Mouse (Mus musculus) bone marrow macrophage, adult 2 months (primary cell): ENCODE data around the gene Gm43951. TPM values are rescaled to one million over a fixed set of nuclear protein-coding genes. Genes with fewer than 3 reads are reported as not detected.
A peak's percentile ranks its signal among the peaks of the same experiment; 100 is the strongest.

Source experiments
- H3K27ac ChIP-seq: 2 replicates; pipeline ENCODE4 v1.5.1; 2012; ENCODE audit warnings: low read depth, low read length; ENCODE audit not compliant: insufficient read depth
- H3K4me1 ChIP-seq: 2 replicates; pipeline ENCODE4 v1.6.1; 2012; ENCODE audit warnings: low read length; ENCODE audit not compliant: control insufficient read depth, insufficient read depth
- H3K4me3 ChIP-seq: 2 replicates; pipeline ENCODE4 v1.5.1; 2012; ENCODE audit warnings: mild to moderate bottlenecking, low read length, moderate library complexity; ENCODE audit not compliant: insufficient read depth
- CTCF ChIP-seq: IDR thresholded peaks from 2 replicates; pipeline ENCODE4 v1.5.1; 2012; ENCODE audit warnings: low read depth, mild to moderate bottlenecking, low read length, moderate library complexity
- POLR2A ChIP-seq: IDR thresholded peaks from 2 replicates; pipeline ENCODE4 v1.6.1; 2012; ENCODE audit warnings: mild to moderate bottlenecking, low read depth, low read length, borderline replicate concordance
- polyA plus RNA-seq: library from polyadenylated mRNA; stranded (reverse); fragments of >200 nt; gene quantifications from 2 replicates; pipeline ENCODE4 v1.2.4, GENCODE M21; 2012; ENCODE audit not compliant: missing spikeins, insufficient read depth, insufficient read length

Gene Gm43951
- polyA plus RNA-seq: 0.31 and 1.0 TPM in 2 replicates

DNA sequence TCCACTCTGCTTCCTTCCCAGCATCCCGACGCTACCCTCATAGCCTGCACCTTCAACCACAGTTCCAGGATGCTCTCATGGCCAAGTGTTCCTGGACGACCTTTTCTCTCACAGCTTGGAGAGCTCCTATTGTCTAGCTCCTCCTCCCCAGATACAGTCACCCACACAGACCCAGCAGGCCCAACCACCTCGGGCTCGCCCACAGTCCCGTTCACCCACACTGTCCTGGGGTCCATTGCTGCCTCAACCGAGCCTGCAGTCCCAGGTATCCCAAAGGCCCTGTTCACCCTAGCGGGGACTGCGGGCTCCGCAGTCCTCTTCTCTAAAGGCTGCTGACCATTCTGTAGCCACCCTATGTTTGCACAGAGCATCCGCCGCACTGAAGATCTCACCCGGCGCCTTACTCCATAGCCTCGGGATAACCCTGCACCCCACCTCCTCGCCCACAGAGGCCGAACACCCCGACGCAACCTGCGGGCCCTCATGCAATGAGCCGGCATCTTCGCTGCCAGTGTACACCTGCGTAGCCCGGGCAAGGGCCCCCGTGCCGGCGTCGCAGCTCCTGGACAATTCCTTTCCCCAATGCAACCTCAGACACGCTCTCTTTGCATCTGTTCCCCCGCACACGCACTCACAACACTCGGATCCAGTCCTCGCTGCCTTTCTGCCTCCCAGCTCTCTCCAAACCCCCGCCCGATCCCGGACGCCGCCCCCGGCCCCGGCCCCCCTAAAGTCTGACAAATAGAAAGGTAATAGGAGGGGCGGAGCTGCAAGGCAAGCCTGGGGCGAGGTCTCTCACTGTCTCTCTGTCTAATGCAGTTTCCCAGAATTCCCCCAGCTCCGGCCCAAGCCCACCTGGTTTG is at the start of gene Gm43951:
Gm43951 (minus strand) TSS at position 500 of the 863 bp plus-strand sequence.
- Histone ChIP-seq H3K4me1 (peaks cover 10% of the 10 kb centered on the region), H3K27ac (no peak within 1 kb of the TSS), H3K4me3 (peak within 1 kb of the TSS; percentile 92)
- TF ChIP-seq CTCF: no peak
- no peak for TF ChIP-seq POLR2A

DNA sequence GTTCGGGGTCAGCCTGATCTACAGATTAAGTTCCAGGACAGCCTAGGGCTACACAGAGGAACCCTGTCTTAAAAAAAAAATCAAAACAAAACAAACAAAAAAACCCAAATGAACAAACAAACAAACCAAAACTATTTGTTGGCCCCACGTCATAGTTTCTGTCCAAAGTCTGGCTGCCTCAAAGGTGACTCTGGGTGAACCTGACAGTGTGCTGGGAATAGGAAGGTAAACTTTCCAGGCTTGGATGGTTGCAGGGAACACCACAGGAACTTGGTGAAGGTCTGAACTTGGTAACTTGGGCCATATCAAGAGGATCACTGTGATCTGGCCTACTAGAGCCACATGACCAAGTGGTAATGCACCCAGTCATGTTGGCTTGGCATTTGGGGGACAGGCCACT is 49.8 kb upstream of the Gm43951 start:
- TF ChIP-seq CTCF: no peak
- TF ChIP-seq POLR2A: no peak
- Histone ChIP-seq H3K4me1 (peaks cover 9% of the 10 kb centered on the region), H3K4me3 (no peak overlapping the region), H3K27ac (no peak overlapping the region)

DNA sequence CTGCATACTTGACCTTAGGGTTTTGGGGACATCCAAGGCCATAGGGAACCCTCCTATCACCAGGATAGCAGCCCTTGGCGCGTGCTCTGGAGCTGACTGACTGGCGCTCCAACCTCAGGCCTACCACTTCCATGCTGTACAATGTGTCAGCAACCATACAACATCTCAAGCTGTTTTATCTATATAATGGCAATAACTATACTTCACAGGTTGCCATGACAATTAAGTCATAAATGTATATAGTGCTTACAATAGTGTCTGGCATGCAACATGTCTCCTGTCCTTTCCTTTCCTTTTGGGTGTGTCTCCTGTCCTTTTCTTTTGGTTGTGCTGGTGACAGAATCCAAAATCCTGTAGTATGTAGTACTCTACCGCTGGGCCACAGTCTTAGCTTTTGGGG is 49.0 kb upstream of the Gm43951 start:
- no peak overlapping the region for H3K27ac ChIP-seq
- TF ChIP-seq POLR2A: no peak
- TF ChIP-seq CTCF: no peak

DNA sequence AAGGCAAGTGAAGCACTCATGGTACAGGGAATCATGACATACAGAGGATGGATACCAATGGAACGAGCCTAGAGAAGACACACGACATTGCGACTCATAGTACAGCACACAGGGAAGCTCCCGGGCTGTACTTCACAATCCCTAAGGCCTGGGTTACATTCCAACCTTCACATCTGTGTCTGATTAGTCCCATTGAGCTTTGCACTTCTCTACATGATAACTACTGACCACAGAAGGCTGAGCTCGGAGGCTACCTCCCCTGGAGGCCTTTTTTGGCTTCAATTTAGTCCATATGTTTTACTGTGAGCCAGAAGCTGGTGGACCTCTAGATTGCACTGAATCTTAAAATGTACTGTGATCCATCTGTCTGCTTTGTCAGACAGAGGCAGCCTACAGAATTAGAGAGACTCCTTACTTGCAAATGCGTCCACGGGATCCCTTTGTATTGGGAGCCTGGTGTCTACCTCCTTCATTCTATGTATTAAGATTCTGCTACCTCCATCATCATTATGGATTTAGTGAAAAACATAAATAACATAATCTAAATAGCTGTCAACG is 38.6 kb upstream of the Gm43951 start:
- Histone ChIP-seq H3K4me1 (no peaks in the 10 kb centered on the region), H3K27ac (no peak overlapping the region), H3K4me3 (no peak overlapping the region)
- TF ChIP-seq POLR2A (no peak), CTCF (no peak)

More for the DNA sequence above, 49.0 kb upstream of the Gm43951 start:
- no peak overlapping the region for H3K4me3 ChIP-seq
- peaks cover 9% of the 10 kb centered on the region for H3K4me1 ChIP-seq

DNA sequence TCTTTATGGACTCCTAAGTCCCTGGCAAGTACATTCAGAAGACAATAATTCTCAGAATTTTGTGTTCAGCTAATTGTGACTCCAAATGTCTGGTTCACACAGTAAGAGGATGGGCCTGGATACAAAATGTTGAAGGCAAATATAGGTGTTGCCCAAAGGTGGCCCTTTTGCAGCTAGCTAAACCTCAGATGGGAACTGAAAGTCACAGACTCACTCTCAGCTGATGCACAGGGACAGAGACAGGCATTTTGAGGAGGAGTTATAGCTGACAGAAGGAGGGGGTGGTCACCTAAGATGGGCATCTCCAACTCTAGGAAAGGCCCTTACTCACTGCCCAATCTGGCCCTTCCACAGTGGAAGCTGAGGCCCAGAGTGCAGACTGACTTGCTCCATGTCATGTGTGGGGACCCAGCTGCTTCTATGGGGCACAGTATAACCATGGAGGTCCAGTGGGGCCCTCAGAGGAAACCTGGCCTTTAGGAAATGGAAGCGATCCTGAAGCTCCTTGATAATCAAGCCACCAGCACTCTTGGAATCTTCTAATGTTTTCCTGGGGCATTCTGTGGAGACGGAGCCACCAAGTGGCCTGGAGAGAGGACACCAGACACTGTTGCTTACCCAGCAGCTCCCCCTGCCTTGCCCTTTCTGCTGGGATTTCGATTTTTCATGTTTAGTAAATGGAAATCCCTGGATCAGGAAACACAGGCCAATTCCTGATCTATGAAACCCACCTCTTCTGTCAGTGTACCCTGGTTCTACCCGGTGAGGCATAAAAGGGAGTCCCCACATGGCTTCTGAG is 33.6 kb upstream of the Gm43951 start:
- TF ChIP-seq CTCF: no peak
- TF ChIP-seq POLR2A: no peak
- Histone ChIP-seq H3K27ac (no peak overlapping the region), H3K4me3 (no peak overlapping the region), H3K4me1 (no peaks in the 10 kb centered on the region)

DNA sequence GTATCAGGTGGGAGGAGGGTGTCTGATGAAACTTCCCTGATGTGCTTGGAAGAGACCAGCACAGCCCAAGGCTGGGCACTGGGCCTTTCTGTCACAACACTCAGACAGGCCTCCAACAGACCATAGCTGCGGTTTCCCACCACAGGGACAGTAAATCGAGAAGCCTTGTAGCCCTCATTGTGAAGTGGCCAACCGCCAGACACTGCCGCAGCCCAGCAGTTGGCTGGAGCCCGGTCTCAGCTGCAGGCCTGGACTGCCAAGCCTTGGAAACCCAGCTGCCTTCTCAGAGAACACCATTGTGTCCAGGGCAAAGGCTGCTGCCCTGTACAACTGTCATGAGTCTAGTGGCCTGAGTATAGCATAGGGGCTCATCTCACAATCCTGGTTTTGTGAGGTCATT is 27.4 kb upstream of the Gm43951 start:
- H3K4me3 ChIP-seq: no peak overlapping the region
- H3K27ac ChIP-seq: no peak overlapping the region
- no peaks in the 10 kb centered on the region for H3K4me1 ChIP-seq
- no peak for TF ChIP-seq POLR2A
- no peak for TF ChIP-seq CTCF

DNA sequence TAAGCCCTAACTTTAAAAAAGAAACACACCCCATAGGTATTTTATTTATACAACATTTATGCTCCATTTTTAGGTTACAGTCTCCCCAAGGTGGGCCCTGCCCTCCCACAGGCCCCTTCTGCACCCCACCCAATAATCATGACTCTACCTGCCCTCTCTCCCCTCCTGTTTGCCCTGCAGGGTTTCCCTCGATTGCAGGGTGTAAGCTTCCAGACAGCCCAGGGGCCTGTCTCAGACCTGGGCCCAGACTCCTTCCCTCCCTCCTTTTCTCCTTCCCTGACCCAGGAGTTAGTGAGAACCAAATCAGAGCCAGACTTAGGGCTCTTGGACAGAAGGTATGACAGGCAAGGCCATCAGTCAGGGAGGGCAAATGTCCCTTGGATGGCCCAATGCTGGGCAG is 26.4 kb upstream of the Gm43951 start:
- no peak for TF ChIP-seq POLR2A
- no peak for TF ChIP-seq CTCF
- H3K4me1 ChIP-seq: no peaks in the 10 kb centered on the region
- no peak overlapping the region for H3K27ac ChIP-seq

DNA sequence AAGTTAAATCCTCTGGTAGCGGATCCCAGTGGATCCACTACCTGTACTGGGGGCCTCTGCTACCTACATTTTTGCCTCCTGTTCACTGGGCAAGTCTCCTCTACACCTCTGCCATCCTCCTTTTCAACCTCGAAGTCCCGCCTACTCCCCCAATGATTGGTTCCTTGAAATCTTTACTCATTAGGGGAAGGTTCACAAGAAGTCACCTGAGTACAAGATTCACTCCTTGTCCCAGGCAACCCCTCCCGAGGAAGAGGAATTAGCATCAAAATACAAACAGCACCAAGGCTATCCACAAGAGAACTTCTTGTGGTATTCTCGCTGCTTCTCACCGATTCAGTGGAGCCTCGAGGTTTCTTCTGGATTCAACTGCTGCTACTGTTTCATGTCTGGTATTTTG is 25.4 kb upstream of the Gm43951 start:
- no peaks in the 10 kb centered on the region for H3K4me1 ChIP-seq
- H3K4me3 ChIP-seq: no peak overlapping the region
- H3K27ac ChIP-seq: no peak overlapping the region
- no peak for TF ChIP-seq CTCF
- TF ChIP-seq POLR2A: no peak

More for the DNA sequence above, 26.4 kb upstream of the Gm43951 start:
- no peak overlapping the region for H3K4me3 ChIP-seq

DNA sequence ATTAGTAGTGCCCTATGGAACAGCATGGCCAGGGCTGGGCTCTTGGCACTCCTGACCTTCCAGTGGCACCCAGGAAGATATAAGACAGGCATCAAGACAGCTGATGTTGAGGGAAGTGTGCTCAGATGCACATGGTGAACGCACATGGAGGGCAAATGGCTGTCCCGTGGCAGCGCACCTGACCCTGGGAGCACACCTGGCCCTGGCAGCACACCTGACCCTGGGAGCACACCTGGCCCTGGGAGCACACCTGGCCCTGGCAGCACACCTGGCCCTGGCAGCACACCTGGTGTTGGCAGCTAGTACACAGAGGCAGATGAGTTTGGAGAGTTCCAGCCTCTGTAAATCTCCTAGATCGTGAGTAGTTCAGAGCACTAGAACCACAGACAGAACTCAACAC is 21.9 kb upstream of the Gm43951 start:
- H3K4me3 ChIP-seq: no peak overlapping the region
- no peak overlapping the region for H3K27ac ChIP-seq
- TF ChIP-seq POLR2A: no peak
- no peak for TF ChIP-seq CTCF
- H3K4me1 ChIP-seq: no peaks in the 10 kb centered on the region

DNA sequence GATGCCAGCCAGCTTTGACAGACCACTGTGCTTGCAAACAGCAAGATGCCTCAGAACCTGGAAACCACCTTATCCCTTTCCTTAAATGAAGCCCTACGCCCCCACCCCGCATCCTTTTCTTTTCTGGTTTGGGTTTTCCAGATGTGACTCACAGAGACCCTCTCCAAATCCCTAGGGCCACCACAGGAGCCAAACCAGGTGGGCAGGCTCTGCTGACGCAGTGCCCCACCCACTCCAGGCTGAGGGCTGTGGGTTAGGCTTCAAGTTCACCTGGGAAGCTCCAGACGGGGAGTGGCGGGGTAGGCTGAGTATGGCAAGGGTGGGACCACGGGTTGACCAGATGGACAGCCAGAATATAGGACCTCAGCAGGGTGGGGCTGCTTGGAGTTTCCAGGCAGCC is 20.3 kb upstream of the Gm43951 start:
- TF ChIP-seq CTCF (no peak), POLR2A (no peak)
- H3K27ac ChIP-seq: no peak overlapping the region
- no peaks in the 10 kb centered on the region for H3K4me1 ChIP-seq
- no peak overlapping the region for H3K4me3 ChIP-seq
